Mouse (Mus musculus): Measurements from ENCODE around the gene Cdipt. TPM values are rescaled to one million over a fixed set of nuclear protein-coding genes. Genes with fewer than 3 reads are reported as not detected.

The Cdipt gene
- 110 and 117 TPM in 2 replicates for polyA plus RNA-seq (2015; fragmentation: Nextera tagmentation; extraction: Ambion mirVana)

GRCm38 (mm10) chr7:126975893-126975949, at the start of gene Cdipt:
Gene Cdipt (plus strand): TSS chr7:126975914.
- peaks cover 26% of the 10 kb centered on the region; the same call in 1 of the 2 replicates for H3K36me3 ChIP-seq
- H3K27ac ChIP-seq, result peak within 1 kb of the TSS; percentile 95
- peak within 1 kb of the TSS; percentile 91 for H3K4me3 ChIP-seq
- no peak for ATAC-seq (ENCODE audit: borderline replicate concordance, extremely low read depth, low FRiP score, low TSS enrichment)
- peak within 1 kb of the TSS; percentile 71 for H3K4me2 ChIP-seq
- peaks cover 17% of the 10 kb centered on the region for H3K4me1 ChIP-seq
- 0% methylated on average over 1 of the region's 1 CpGs for WGBS
- H3K27me3 ChIP-seq, result no peaks in the 10 kb centered on the region
- H3K9ac ChIP-seq, result peak within 1 kb of the TSS; percentile 99
- no peaks in the 10 kb centered on the region for H3K9me3 ChIP-seq

DNA sequence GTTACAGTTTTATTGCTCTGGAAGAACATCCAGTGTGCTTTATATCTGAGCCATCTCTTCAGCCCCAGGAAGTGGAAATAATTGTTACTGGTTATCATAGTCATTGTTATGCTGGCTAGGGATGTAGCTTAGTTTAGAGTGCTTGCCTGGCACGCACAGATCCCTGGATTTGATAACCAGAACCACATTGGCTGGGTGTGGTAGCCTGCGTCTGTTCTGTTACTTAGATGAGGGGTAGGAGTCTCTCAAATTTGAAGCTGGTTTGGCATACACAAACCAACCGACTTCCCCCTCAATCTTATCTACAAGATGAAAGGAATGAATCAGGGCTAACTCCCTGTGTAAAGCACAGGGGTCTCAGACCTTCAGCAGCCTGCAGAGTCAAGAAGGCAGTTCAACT, 49.4 kb upstream of the Cdipt start:
- no peak for ATAC-seq (ENCODE audit: borderline replicate concordance, extremely low read depth, low FRiP score, low TSS enrichment)
- H3K4me3 ChIP-seq, result no peak overlapping the region
- no peak overlapping the region for H3K9ac ChIP-seq
- H3K36me3 ChIP-seq, result peaks cover under 1% of the 10 kb centered on the region; the same call in 1 of the 2 replicates
- H3K4me2 ChIP-seq, result no peak overlapping the region
- H3K4me1 ChIP-seq, result peaks cover 11% of the 10 kb centered on the region
- no peaks in the 10 kb centered on the region for H3K9me3 ChIP-seq
- WGBS, result 18% methylated on average over 3 of the region's 3 CpGs
- no peaks in the 10 kb centered on the region for H3K27me3 ChIP-seq
- no peak overlapping the region for H3K27ac ChIP-seq

DNA sequence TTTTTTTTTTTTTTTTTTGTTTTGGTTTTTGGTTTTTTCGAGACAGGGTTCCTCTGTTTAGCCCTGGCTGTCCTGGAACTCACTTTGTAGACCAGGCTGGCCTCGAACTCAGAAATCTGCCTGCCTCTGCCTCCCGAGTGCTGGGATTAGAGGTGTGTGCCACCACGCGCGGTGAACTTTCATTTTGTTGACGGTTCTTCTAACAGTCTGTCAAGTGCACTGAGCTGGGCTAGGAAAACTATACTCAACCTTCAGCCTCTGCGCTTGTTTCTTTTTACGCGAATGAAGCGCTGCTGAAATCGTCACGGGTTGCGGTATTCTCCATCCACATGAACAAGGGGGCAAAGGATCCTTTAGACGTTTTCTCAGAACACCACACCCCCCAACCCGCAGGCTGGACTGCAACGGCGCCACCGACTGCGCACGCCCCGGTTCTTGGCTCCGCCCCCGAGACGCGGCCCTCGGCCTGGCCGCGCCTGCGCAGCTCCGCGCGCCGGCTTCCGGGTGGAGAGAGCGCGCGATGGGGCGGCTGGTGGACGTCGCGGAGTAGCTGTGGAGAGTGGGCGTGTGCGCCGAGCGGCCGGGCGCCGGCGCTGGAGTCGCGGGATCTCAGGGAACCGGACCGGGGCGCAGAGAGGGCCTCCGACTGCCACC, 47.2 kb upstream of the Cdipt start, which contains the start of gene Kctd13:
Gene Kctd13 (plus strand): TSS at position 496 of the 654 bp plus-strand sequence.
- Histone ChIP-seq H3K9me3 (no peaks in the 10 kb centered on the region), H3K27ac (peak within 1 kb of the TSS; percentile 70), H3K27me3 (no peaks in the 10 kb centered on the region), H3K4me3 (peak within 1 kb of the TSS; percentile 93), H3K36me3 (peaks cover 6% of the 10 kb centered on the region; the same call in 1 of the 2 replicates), H3K4me2 (peak within 1 kb of the TSS; percentile 94), H3K4me1 (peaks cover 11% of the 10 kb centered on the region), H3K9ac (peak within 1 kb of the TSS; percentile 90)
- WGBS, result 3% methylated on average over 55 of the region's 56 CpGs
- peak; percentile 98 for ATAC-seq (ENCODE audit: borderline replicate concordance, extremely low read depth, low FRiP score, low TSS enrichment)

DNA sequence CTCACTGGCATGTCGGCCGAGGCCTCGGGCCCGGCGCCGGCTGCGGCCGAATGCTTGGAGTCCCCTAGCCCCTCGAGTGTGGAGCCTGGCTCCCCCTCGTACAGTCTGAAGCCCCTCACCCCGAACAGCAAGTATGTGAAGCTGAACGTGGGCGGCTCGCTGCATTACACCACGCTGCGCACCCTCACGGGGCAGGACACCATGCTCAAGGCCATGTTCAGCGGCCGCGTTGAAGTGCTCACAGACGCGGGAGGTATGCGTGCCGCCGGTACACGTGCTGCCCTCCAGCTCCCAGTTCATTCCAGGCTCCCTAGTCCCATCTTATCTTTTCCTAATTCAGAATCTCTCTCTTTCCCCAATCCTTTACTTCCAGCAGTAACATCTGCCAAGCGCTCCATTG, 46.7 kb upstream of the Cdipt start:
- peak; percentile 72 for ATAC-seq (ENCODE audit: borderline replicate concordance, extremely low read depth, low FRiP score, low TSS enrichment)
- peak overlapping the region; percentile 94 for H3K4me2 ChIP-seq
- H3K9me3 ChIP-seq, result no peaks in the 10 kb centered on the region
- peak overlapping the region; percentile 70 for H3K27ac ChIP-seq
- H3K36me3 ChIP-seq, result peaks cover 6% of the 10 kb centered on the region; the same call in 1 of the 2 replicates
- H3K9ac ChIP-seq, result peak overlapping the region; percentile 90
- H3K4me1 ChIP-seq, result peaks cover 11% of the 10 kb centered on the region
- H3K27me3 ChIP-seq, result no peaks in the 10 kb centered on the region
- under 1% methylated on average over 27 of the region's 27 CpGs for WGBS
- H3K4me3 ChIP-seq, result peak overlapping the region; percentile 93

- H3K4me2 ChIP-seq, result no peak overlapping the region
- WGBS, result 85% methylated on average over 2 of the region's 2 CpGs
- ATAC-seq (ENCODE audit: borderline replicate concordance, extremely low read depth, low FRiP score, low TSS enrichment), result no peak
- no peak overlapping the region for H3K9ac ChIP-seq
- H3K27me3 ChIP-seq, result no peaks in the 10 kb centered on the region
- H3K4me3 ChIP-seq, result no peak overlapping the region
- no peaks in the 10 kb centered on the region for H3K9me3 ChIP-seq
- H3K36me3 ChIP-seq, result peaks cover 15% of the 10 kb centered on the region
- peaks cover 11% of the 10 kb centered on the region for H3K4me1 ChIP-seq
- no peak overlapping the region for H3K27ac ChIP-seq
Measured at GRCm38 (mm10) chr7:126932652-126933051, 43.1 kb upstream of the Cdipt start.

- H3K4me1 ChIP-seq, result no peaks in the 10 kb centered on the region
- H3K4me3 ChIP-seq, result no peak overlapping the region
- no peak overlapping the region for H3K27ac ChIP-seq
- no peaks in the 10 kb centered on the region for H3K27me3 ChIP-seq
- peaks cover 13% of the 10 kb centered on the region for H3K36me3 ChIP-seq
- WGBS, result 52% methylated on average over 6 of the region's 6 CpGs
- H3K9me3 ChIP-seq, result no peaks in the 10 kb centered on the region
- no peak for ATAC-seq (ENCODE audit: borderline replicate concordance, extremely low read depth, low FRiP score, low TSS enrichment)
- H3K4me2 ChIP-seq, result no peak overlapping the region
- H3K9ac ChIP-seq, result no peak overlapping the region
Measured at GRCm38 (mm10) chr7:126941171-126941570, 34.5 kb upstream of the Cdipt start.

- Histone ChIP-seq H3K9me3 (no peaks in the 10 kb centered on the region), H3K27ac (no peak overlapping the region), H3K4me3 (no peak overlapping the region), H3K9ac (no peak overlapping the region), H3K36me3 (peaks cover 8% of the 10 kb centered on the region), H3K4me2 (no peak overlapping the region), H3K27me3 (no peaks in the 10 kb centered on the region), H3K4me1 (no peaks in the 10 kb centered on the region)
- 69% methylated on average over 5 of the region's 5 CpGs for WGBS
- ATAC-seq (ENCODE audit: borderline replicate concordance, extremely low read depth, low FRiP score, low TSS enrichment), result no peak
Measured at GRCm38 (mm10) chr7:126941801-126942200, 33.9 kb upstream of the Cdipt start.

DNA sequence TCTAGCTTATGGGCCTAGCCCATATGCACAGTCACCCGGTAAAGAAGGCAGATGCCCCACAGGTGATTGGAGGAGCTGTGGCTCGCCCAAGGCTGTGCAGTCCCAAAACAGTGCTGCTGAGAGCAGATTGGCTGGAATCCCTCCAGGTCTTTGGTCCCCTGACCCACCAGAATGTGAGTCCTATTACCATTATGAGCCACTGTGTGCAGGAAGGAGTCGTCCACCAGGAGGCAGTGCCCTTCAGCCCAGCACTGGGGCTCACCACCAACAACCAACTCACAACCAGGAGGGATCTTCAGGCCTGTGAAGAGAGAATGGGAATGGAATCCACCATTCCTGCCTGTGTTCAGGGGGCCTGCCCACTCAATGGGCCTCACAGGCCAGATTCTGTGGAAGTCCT, 29.2 kb upstream of the Cdipt start:
- Histone ChIP-seq H3K9me3 (no peaks in the 10 kb centered on the region), H3K4me3 (no peak overlapping the region), H3K9ac (no peak overlapping the region), H3K27me3 (peaks cover 17% of the 10 kb centered on the region), H3K4me1 (peaks cover 12% of the 10 kb centered on the region), H3K36me3 (peaks cover 3% of the 10 kb centered on the region; the same call in 1 of the 2 replicates), H3K27ac (no peak overlapping the region), H3K4me2 (no peak overlapping the region)
- 42% methylated on average over 3 of the region's 3 CpGs for WGBS
- no peak for ATAC-seq (ENCODE audit: borderline replicate concordance, extremely low read depth, low FRiP score, low TSS enrichment)

DNA sequence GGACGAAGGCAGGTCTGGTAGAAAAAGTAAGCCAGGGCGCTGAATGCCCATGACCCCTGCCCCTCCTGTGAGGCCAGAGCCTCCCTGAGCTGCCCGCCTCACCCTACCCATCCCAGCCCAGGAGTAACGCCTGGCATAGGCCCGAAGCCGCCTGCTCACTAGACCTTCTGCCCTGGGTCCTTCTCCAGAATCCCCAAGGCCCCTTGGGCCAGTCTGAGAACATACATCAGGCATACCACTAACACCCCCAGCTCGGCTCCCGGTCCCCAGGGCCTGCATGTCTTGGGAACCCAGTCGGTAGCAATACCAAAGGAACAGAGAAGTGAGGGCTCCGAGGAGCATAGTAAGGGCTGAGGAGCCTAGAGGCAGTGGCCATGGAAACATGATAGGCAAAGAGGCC, 27.1 kb upstream of the Cdipt start:
- WGBS, result 71% methylated on average over 10 of the region's 10 CpGs
- Histone ChIP-seq H3K27me3 (peaks cover 38% of the 10 kb centered on the region), H3K9ac (no peak overlapping the region)

GRCm38 (mm10) chr7:126949403-126949792, 26.3 kb upstream of the Cdipt start, which contains the start of gene Asphd1:
Gene Asphd1 (minus strand): TSS chr7:126949582.
- Histone ChIP-seq H3K4me1 (peaks cover 12% of the 10 kb centered on the region), H3K9ac (no peak within 1 kb of the TSS), H3K27ac (no peak within 1 kb of the TSS), H3K9me3 (no peaks in the 10 kb centered on the region), H3K27me3 (peaks cover 38% of the 10 kb centered on the region), H3K4me3 (peak within 1 kb of the TSS; percentile 37), H3K36me3 (no peaks in the 10 kb centered on the region), H3K4me2 (peak within 1 kb of the TSS; percentile 84)
- WGBS, result under 1% methylated on average over 20 of the region's 21 CpGs
- 0 out of 2 replicates have a peak, but pooled peaks have one; percentile 2 for ATAC-seq (ENCODE audit: borderline replicate concordance, extremely low read depth, low FRiP score, low TSS enrichment)

More for the DNA sequence above, 27.1 kb upstream of the Cdipt start:
- no peak overlapping the region for H3K4me2 ChIP-seq
- H3K4me3 ChIP-seq, result no peak overlapping the region
- no peak overlapping the region for H3K27ac ChIP-seq
- H3K4me1 ChIP-seq, result peaks cover 12% of the 10 kb centered on the region
- no peaks in the 10 kb centered on the region for H3K36me3 ChIP-seq
- no peaks in the 10 kb centered on the region for H3K9me3 ChIP-seq
- ATAC-seq (ENCODE audit: borderline replicate concordance, extremely low read depth, low FRiP score, low TSS enrichment), result no peak

DNA sequence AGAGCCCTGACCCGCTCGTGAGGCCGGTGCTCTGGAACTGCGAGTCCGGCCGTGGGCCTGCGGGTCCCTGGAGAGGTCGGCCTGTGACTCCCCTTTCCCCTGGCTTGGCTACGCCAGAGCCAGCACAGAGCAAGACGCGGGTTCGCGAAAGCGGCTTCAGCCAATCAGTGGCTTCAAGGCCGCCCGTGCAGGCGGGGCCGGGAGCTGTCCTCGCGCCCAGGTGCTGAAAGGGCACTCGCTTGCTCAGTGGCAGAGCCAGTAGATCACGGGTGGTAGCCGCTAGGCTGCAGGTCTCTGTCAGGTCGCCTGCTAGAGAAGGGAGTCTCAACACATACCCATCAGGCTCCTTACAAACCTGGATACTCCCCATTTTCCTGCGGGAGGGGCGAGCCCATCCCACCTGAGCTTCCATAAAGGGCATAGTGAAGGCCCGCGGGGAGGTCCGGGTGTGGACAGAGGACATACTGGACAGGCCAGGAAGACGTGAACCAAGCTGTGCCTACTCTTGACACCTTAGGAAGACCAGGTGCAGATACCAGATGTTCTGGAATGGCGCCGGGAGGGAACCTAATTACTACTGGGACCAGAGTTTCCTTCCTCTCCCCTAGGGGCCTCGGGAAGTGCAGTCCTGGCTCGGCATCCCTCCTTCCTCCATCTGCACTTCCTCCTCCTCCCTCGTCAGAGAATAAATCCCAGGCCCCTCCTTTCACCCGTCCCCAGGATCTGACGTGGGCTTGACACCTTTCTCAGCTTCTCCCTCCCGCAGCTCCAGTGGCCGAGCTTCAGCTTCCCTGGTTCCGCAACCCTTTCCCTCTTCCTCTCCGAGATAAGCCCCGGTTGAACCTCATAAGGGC, 25.7 kb upstream of the Cdipt start, which contains the start of gene Sez6l2:
Gene Sez6l2 (plus strand): TSS at position 771 of the 854 bp plus-strand sequence.
- H3K4me3 ChIP-seq, result peak within 1 kb of the TSS; percentile 37
- peaks cover 12% of the 10 kb centered on the region for H3K4me1 ChIP-seq
- no peaks in the 10 kb centered on the region for H3K36me3 ChIP-seq
- H3K27ac ChIP-seq, result no peak within 1 kb of the TSS
- H3K4me2 ChIP-seq, result peak within 1 kb of the TSS; percentile 84
- peak; percentile 86 for ATAC-seq (ENCODE audit: borderline replicate concordance, extremely low read depth, low FRiP score, low TSS enrichment)
- peaks cover 38% of the 10 kb centered on the region for H3K27me3 ChIP-seq
- WGBS, result under 1% methylated on average over 42 of the region's 42 CpGs
- no peaks in the 10 kb centered on the region for H3K9me3 ChIP-seq
- H3K9ac ChIP-seq, result no peak within 1 kb of the TSS

Measured in lung, embryonic 15.5 days (tissue).